Mouse (Mus musculus) Muller cell, postnatal 12 days (primary cell): ENCODE results near the gene Pprc1.

Source experiments
- DNase-seq: peaks from one replicate; pipeline ENCODE4 v3.0.0-alpha.2; 2015; ENCODE audit errors: inconsistent ontology term

Gene Pprc1

DNA sequence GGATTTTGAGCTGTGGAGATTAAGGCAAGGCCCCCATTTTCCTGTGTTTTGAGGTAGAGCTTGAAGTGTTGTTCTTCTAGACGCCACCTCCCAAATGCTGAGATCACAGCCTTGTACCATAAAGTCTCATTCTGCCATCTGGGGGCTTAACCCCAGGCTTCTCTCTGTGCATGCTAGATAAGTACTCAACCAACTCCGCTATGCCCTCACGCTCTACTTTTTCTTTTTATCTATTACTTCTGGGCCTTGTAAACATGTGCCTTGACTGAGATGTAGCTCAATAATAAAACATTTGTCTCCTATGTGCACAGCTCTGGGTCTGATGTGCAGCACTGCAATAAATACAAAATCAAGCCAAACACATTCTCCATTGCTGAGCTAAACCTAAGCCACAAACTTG is 74.8 kb downstream of the Pprc1 start:
- DNase-seq = no peak

DNA sequence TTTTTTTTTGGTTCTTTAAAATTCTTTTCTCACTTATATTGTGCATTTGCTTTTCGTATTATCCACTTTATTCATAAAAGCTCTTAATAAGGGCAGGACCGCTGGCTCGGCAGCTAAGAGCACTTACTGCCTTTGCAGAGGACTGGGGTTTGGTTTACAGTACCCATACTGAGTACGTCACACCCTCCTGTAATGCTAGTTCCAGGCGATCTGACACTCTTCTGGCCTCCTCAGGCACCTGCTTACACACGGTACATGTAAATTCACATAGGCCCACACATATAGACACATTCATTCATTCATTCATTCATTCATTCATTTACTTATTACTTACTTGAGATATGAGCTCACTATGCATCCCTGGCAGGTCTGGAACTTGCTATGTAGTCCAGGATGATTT is 76.2 kb downstream of the Pprc1 start:
- no peak for DNase-seq
